Mouse (Mus musculus): ENCODE data around the gene Olfr1412. TPM values are rescaled to one million over a fixed set of nuclear protein-coding genes. Genes with fewer than 3 reads are reported as not detected.

Gene Olfr1412
- not detected in 2 replicates for polyA plus RNA-seq (2011; ENCODE audit: insufficient read depth, insufficient read length, low read depth, missing spikeins)

- Histone ChIP-seq H3K4me1 (ENCODE audit: control insufficient read depth, insufficient read depth, low read length) (no peaks in the 10 kb centered on the region), H3K9ac (ENCODE audit: low read depth, poor library complexity, severe bottlenecking) (no peak within 1 kb of the TSS), H3K4me3 (ENCODE audit: low read depth, low read length) (no peak within 1 kb of the TSS), H3K9me3 (replicated peaks; ENCODE audit: control insufficient read depth, insufficient read depth, low read length, poor library complexity, severe bottlenecking) (no peaks in the 10 kb centered on the region; the same call in 1 of the 2 replicates), H3K27me3 (ENCODE audit: control insufficient read depth, insufficient read depth, low read length, poor library complexity, severe bottlenecking) (no peaks in the 10 kb centered on the region), H3K27ac (ENCODE audit: insufficient read depth, low read length) (no peak within 1 kb of the TSS), H3K36me3 (ENCODE audit: control insufficient read depth, insufficient read depth, low read length, poor library complexity, severe bottlenecking) (no peaks in the 10 kb centered on the region)
- no peak for TF ChIP-seq POLR2A (IDR thresholded peaks at IDR 0.05; ENCODE audit: insufficient read depth, low read length)
- TF ChIP-seq CTCF (IDR thresholded peaks at IDR 0.05; ENCODE audit: low read depth, low read length), result no peak
- no peak for TF ChIP-seq EP300 (IDR thresholded peaks at IDR 0.05; ENCODE audit: insufficient read depth, low read depth, low read length)
These were observed at the start of gene Olfr1412 for GRCm38 (mm10) chr1:92585479-92585878. Gene Olfr1412, plus strand, starts transcription at chr1:92585779.

- no peaks in the 10 kb centered on the region for H3K27me3 ChIP-seq (ENCODE audit: control insufficient read depth, insufficient read depth, low read length, poor library complexity, severe bottlenecking)
- TF ChIP-seq CTCF (IDR thresholded peaks at IDR 0.05; ENCODE audit: low read depth, low read length) (no peak), EP300 (IDR thresholded peaks at IDR 0.05; ENCODE audit: insufficient read depth, low read depth, low read length) (no peak), POLR2A (IDR thresholded peaks at IDR 0.05; ENCODE audit: insufficient read depth, low read length) (no peak)
- no peak overlapping the region for H3K9ac ChIP-seq (ENCODE audit: low read depth, poor library complexity, severe bottlenecking)
- no peaks in the 10 kb centered on the region for H3K36me3 ChIP-seq (ENCODE audit: control insufficient read depth, insufficient read depth, low read length, poor library complexity, severe bottlenecking)
- no peaks in the 10 kb centered on the region for H3K9me3 ChIP-seq (replicated peaks; ENCODE audit: control insufficient read depth, insufficient read depth, low read length, poor library complexity, severe bottlenecking)
- no peak overlapping the region for H3K27ac ChIP-seq (ENCODE audit: insufficient read depth, low read length)
- H3K4me1 ChIP-seq (ENCODE audit: control insufficient read depth, insufficient read depth, low read length), result no peaks in the 10 kb centered on the region
- no peak overlapping the region for H3K4me3 ChIP-seq (ENCODE audit: low read depth, low read length)
These were observed 48.6 kb upstream of the Olfr1412 start for GRCm38 (mm10) chr1:92536972-92537371.

GRCm38 (mm10) chr1:92539071-92539470 is 46.5 kb upstream of the Olfr1412 start:
- Histone ChIP-seq H3K36me3 (ENCODE audit: control insufficient read depth, insufficient read depth, low read length, poor library complexity, severe bottlenecking) (no peaks in the 10 kb centered on the region), H3K27ac (ENCODE audit: insufficient read depth, low read length) (no peak overlapping the region), H3K27me3 (ENCODE audit: control insufficient read depth, insufficient read depth, low read length, poor library complexity, severe bottlenecking) (no peaks in the 10 kb centered on the region), H3K9me3 (replicated peaks; ENCODE audit: control insufficient read depth, insufficient read depth, low read length, poor library complexity, severe bottlenecking) (no peaks in the 10 kb centered on the region), H3K4me3 (ENCODE audit: low read depth, low read length) (no peak overlapping the region), H3K4me1 (ENCODE audit: control insufficient read depth, insufficient read depth, low read length) (no peaks in the 10 kb centered on the region), H3K9ac (ENCODE audit: low read depth, poor library complexity, severe bottlenecking) (no peak overlapping the region)
- no peak for TF ChIP-seq CTCF (IDR thresholded peaks at IDR 0.05; ENCODE audit: low read depth, low read length)
- no peak for TF ChIP-seq POLR2A (IDR thresholded peaks at IDR 0.05; ENCODE audit: insufficient read depth, low read length)
- TF ChIP-seq EP300 (IDR thresholded peaks at IDR 0.05; ENCODE audit: insufficient read depth, low read depth, low read length), result no peak

GRCm38 (mm10) chr1:92545929-92546328 is 39.6 kb upstream of the Olfr1412 start:
- Histone ChIP-seq H3K4me1 (ENCODE audit: control insufficient read depth, insufficient read depth, low read length) (no peaks in the 10 kb centered on the region), H3K27ac (ENCODE audit: insufficient read depth, low read length) (no peak overlapping the region), H3K36me3 (ENCODE audit: control insufficient read depth, insufficient read depth, low read length, poor library complexity, severe bottlenecking) (no peaks in the 10 kb centered on the region), H3K27me3 (ENCODE audit: control insufficient read depth, insufficient read depth, low read length, poor library complexity, severe bottlenecking) (no peaks in the 10 kb centered on the region), H3K4me3 (ENCODE audit: low read depth, low read length) (no peak overlapping the region), H3K9ac (ENCODE audit: low read depth, poor library complexity, severe bottlenecking) (no peak overlapping the region), H3K9me3 (replicated peaks; ENCODE audit: control insufficient read depth, insufficient read depth, low read length, poor library complexity, severe bottlenecking) (no peaks in the 10 kb centered on the region)
- no peak for TF ChIP-seq POLR2A (IDR thresholded peaks at IDR 0.05; ENCODE audit: insufficient read depth, low read length)
- TF ChIP-seq CTCF (IDR thresholded peaks at IDR 0.05; ENCODE audit: low read depth, low read length), result no peak
- TF ChIP-seq EP300 (IDR thresholded peaks at IDR 0.05; ENCODE audit: insufficient read depth, low read depth, low read length), result no peak

- Histone ChIP-seq H3K4me3 (ENCODE audit: low read depth, low read length) (no peak within 1 kb of the TSS), H3K27me3 (ENCODE audit: control insufficient read depth, insufficient read depth, low read length, poor library complexity, severe bottlenecking) (no peaks in the 10 kb centered on the region), H3K4me1 (ENCODE audit: control insufficient read depth, insufficient read depth, low read length) (no peaks in the 10 kb centered on the region), H3K9me3 (replicated peaks; ENCODE audit: control insufficient read depth, insufficient read depth, low read length, poor library complexity, severe bottlenecking) (no peaks in the 10 kb centered on the region), H3K9ac (ENCODE audit: low read depth, poor library complexity, severe bottlenecking) (no peak within 1 kb of the TSS), H3K36me3 (ENCODE audit: control insufficient read depth, insufficient read depth, low read length, poor library complexity, severe bottlenecking) (no peaks in the 10 kb centered on the region), H3K27ac (ENCODE audit: insufficient read depth, low read length) (no peak within 1 kb of the TSS)
- TF ChIP-seq EP300 (IDR thresholded peaks at IDR 0.05; ENCODE audit: insufficient read depth, low read depth, low read length) (no peak), CTCF (IDR thresholded peaks at IDR 0.05; ENCODE audit: low read depth, low read length) (no peak), POLR2A (IDR thresholded peaks at IDR 0.05; ENCODE audit: insufficient read depth, low read length) (no peak)
These were observed 14.6 kb upstream of the Olfr1412 start, which contains the start of gene Olfr1413 for GRCm38 (mm10) chr1:92571022-92571421. Gene Olfr1413, plus strand, starts transcription at chr1:92571322.

- no peaks in the 10 kb centered on the region for H3K4me1 ChIP-seq (ENCODE audit: control insufficient read depth, insufficient read depth, low read length)
- no peak within 1 kb of the TSS for H3K27ac ChIP-seq (ENCODE audit: insufficient read depth, low read length)
- H3K4me3 ChIP-seq (ENCODE audit: low read depth, low read length), result no peak within 1 kb of the TSS
- TF ChIP-seq POLR2A (IDR thresholded peaks at IDR 0.05; ENCODE audit: insufficient read depth, low read length) (no peak), EP300 (IDR thresholded peaks at IDR 0.05; ENCODE audit: insufficient read depth, low read depth, low read length) (no peak), CTCF (IDR thresholded peaks at IDR 0.05; ENCODE audit: low read depth, low read length) (no peak)
- no peaks in the 10 kb centered on the region; the same call in 1 of the 2 replicates for H3K27me3 ChIP-seq (ENCODE audit: control insufficient read depth, insufficient read depth, low read length, poor library complexity, severe bottlenecking)
- H3K36me3 ChIP-seq (ENCODE audit: control insufficient read depth, insufficient read depth, low read length, poor library complexity, severe bottlenecking), result no peaks in the 10 kb centered on the region
- H3K9ac ChIP-seq (ENCODE audit: low read depth, poor library complexity, severe bottlenecking), result no peak within 1 kb of the TSS
- no peaks in the 10 kb centered on the region; the same call in 1 of the 2 replicates for H3K9me3 ChIP-seq (replicated peaks; ENCODE audit: control insufficient read depth, insufficient read depth, low read length, poor library complexity, severe bottlenecking)
These were observed 8.5 kb downstream of the Olfr1412 start, which contains the start of gene Olfr1411 for GRCm38 (mm10) chr1:92594111-92594510. Gene Olfr1411, plus strand, starts transcription at chr1:92594411.
